Mouse (Mus musculus) monocyte, adult 2 months (primary cell): ENCODE results near the gene Nudt8.
A peak's percentile ranks its signal among the peaks of the same experiment; 100 is the strongest.
"Not testable (repeated sequence)": the region's sequence is repeated elsewhere in the genome, so short reads cannot be mapped to it uniquely, and the experiment has no call there.

Experiments
- DNase-seq, 2 experiments: peaks; one replicate each; pipeline ENCODE4 v3.0.0; 2022; ENCODE audit warnings: low spot score in 2 of 2, low read depth in 1 of 2

The Nudt8 gene

GRCm38 (mm10) chr19:4013066-4013465, 12.7 kb downstream of the Nudt8 start:
- DNase-seq, result no peak

DNA sequence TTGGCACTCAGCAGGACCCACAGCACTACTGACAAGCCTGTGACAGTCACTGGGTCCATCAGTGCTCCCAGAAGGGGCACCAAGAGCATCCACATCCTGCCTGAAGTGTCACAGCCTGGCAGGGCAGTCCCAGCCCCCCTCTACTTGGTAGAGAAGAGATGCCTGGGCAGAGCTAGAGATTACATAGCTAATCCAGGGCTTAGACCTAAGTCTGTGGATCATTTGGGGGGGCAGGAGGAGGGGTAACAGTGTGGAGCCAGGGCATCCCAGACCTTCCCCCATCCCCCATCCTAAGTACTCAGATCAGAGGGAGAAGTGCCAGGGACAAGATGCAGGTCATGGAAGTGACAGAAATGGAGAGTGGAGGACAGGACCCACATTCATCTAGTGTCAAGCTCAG, 14.4 kb downstream of the Nudt8 start:
- DNase-seq, result no peak

GRCm38 (mm10) chr19:4015635-4016034, 15.3 kb downstream of the Nudt8 start:
- DNase-seq, result no peak

DNA sequence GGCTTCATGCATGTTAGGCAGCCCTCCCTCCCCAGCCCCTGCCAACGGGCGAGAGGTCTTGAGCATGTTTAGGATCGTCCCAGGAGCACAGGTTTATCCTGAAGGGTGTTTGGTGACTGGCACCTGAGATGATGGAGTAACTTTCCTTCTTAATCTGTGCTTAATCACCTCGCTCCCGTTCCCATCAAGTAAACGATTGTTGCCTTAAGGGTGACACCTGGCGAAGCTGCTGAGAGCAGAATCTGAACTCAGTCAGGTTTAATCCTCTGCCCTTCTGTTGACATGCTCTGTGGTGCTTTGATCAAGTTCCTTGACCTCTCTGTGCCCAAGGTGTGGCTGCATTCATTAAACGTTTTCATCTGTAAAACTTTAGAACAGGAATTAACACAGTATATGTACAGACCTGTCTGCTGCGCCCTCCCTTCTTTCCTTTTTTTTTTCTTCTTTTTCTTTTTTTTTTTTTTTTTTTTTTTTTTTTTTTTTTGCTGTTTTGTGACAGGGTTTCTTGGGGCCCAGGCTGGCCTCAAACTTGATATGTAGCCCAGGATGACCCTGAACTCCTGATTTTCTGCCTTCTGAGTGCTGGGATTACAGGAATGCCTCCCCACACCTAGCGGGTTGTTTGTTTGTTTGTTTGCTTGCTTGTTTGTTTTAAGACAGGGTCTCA, 17.7 kb downstream of the Nudt8 start:
- DNase-seq, result no peak

GRCm38 (mm10) chr19:4018743-4019583, 18.6 kb downstream of the Nudt8 start:
- peak in 1 of 2 experiments; percentile 59 for DNase-seq

DNA sequence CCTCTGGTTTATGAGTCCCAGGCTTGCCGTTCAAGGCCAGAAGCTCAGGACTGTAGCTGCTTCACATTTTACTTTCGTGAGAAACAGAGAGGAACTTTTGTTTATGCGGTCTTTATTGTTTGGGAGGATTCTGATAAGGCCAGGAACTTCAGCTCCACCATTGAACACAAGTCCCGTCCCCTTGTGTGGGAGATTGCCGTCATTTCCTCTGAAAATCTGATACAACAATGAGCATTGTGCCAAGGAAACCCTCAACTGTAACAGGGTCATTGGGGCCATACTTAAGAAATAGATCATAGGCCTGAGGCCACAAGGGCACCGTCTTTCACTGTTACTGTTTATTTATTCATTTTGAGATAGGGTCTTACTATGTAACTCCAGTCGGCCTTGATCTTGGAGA, 22.8 kb downstream of the Nudt8 start:
- no peak for DNase-seq

DNA sequence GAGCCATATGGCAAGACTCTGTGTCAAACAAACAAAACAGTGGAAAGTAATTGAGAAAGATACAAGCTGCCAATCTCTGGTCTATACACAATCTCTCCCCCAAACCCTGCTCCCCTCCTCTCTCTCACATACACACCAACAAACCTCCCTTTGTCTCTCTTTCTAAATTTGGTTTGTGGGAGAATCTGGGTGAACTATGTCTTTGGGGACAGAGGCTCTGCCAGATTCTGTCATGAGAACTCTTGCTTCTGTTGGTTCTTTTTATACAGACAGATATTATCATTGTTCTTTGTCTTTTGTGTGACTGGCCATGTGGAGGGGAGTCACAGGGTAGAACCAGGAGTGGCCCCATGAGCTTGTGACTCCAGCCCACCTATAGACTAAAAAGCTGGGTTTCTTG, 27.2 kb downstream of the Nudt8 start:
- DNase-seq, result no peak

- no peak for DNase-seq
Measured at GRCm38 (mm10) chr19:4032668-4033067, 32.3 kb downstream of the Nudt8 start.

DNA sequence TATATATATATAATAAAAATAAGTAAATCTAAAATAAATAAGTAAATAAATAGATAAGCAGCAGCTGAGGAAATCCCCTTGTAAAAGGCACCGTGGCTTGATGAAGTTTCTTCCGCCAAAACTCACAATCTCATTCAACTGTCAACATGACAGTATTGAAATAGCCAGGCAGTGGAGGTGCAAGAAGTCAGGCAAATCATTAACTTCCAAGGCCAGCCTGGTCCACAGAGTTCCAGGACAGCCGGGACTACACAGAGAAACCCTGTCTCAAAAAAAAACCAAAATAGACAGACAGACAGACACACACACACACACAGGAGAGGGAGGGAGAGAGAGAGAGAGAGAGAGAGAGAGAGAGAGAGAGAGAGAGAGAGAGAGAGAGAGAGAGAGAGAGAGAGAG, 32.9 kb downstream of the Nudt8 start:
- DNase-seq, result no peak

DNA sequence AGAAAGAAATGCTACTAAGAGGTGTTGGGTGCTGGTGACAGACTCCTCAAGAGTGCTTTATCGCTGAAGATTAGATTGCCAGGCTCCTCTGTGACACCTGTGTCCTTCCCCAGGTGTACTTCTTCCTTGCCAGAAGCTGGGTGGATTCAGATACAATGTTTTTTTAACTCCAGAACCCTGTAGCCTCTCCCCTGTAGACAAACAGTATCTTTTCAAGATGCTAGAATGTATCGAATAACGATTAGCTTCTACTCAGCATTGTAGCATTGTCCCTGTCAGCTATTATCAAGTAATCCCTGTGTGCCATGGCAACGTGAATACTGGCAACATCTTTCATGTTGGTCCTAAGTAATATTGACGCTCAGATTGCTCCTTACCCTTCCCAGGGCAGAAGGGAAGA, 33.4 kb downstream of the Nudt8 start:
- DNase-seq, result no peak

- DNase-seq, result no peak
Measured at GRCm38 (mm10) chr19:4036327-4037045, 36.1 kb downstream of the Nudt8 start.

DNA sequence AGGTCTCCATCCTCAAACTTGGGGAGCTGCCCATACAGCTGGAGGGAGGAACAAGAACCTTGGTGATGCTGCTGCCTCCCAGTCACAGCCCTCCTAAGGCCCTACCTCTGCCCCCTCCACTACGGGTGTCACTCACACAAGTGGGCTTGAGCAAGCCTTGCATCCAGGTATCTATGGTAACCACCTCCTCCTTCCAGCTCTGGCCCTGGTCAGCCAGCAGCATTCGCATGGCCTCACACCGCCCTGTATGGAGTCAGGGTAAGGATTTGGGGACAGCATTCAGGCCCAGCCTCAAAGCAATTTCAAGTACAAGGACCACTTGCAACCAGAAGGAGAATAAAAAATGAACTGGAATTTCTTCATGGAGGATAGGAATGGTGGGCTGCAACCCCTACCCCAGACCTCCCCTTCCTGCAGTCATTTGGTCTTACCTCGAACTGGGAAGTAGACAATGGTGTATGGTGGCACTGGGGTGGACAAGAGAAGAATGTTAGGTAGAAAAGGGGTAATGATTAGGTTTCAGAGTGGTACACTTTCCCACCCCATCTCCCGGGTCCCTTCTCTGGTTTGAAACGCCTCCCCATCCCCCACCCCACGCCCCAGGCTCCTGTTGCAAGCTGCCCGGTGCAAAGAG, 36.9 kb downstream of the Nudt8 start:
- DNase-seq, result not testable (repeated sequence)

DNA sequence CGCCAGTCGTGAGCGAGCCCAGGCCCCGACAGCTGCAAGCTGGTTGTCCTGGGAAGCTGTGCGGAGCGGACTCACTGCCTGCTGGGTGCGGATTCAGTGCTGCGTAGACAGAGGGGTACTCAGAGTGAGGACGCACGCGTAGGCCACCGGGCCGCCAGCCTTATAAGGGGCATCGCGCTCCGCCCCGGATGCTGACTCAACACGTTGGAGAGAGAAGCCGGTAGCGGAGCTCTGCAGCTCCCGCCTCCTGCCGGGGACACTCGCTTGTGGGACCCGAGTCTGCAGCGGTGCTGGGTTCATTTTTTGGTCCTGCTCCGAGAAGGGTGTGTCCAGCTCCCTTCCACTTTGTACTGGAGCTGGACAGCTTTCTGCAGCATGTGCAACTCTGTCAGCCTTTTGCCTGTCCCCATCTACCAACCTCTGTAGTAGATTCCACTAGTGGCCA, 37.4 kb downstream of the Nudt8 start, which contains the start of gene Gstp1:
TSS of gene Gstp1 (minus strand) at position 198 of the 445 bp plus-strand sequence.
- peak in 1 of 2 experiments; percentile 52 for DNase-seq

GRCm38 (mm10) chr19:4040941-4041340, 40.6 kb downstream of the Nudt8 start:
- DNase-seq, result not testable (repeated sequence)

- not testable (repeated sequence) for DNase-seq
Measured at GRCm38 (mm10) chr19:4041500-4041899, 41.1 kb downstream of the Nudt8 start.

GRCm38 (mm10) chr19:4042124-4042523, 41.7 kb downstream of the Nudt8 start:
- no peak for DNase-seq

GRCm38 (mm10) chr19:4044109-4044508, 43.7 kb downstream of the Nudt8 start:
- DNase-seq, result not testable (repeated sequence)

DNA sequence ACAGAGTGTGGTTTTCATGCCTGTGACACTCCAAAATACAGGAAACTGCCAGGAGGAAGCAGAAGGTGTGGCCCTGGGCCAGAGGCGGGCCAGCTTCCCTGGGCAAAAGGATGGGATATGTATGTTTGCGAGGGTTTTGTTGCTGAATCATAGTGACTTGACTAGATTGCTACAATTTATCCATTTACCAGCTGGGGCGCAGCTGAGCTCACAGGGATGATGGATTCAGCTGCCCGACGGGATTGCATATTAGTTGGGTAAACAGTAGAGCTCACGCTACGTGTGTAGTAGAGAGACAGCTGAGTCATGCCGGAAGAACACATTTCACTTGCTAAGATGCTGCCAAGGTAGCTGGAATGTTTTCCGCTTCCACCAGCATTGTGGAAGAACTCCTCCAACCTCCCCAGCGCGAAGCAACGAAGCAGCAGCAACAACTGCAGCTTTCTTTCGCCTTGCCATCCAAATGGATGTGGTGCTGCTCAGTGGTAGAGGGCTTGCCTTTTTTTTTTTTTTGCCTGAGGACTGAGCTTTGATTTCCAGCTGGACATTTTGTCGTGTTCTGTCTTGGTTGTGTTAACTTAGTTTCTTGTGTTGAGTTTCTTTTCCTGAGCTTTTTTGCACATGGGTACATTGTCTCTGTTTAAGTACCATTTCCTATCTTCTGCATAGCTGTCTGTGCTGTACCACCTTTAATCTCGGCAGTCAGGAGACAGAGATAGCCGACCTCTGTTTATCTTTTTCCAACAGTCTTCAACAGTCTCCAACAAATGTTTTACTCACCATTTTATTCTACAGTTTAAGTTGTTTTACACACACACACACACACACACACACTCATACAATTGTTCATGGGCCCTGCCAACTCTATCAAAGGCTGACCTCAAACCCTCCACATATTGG, 45.8 kb downstream of the Nudt8 start, which contains the start of gene Gstp2:
TSS of gene Gstp2 (minus strand) at position 58 of the 900 bp plus-strand sequence.
- DNase-seq, result no peak

DNA sequence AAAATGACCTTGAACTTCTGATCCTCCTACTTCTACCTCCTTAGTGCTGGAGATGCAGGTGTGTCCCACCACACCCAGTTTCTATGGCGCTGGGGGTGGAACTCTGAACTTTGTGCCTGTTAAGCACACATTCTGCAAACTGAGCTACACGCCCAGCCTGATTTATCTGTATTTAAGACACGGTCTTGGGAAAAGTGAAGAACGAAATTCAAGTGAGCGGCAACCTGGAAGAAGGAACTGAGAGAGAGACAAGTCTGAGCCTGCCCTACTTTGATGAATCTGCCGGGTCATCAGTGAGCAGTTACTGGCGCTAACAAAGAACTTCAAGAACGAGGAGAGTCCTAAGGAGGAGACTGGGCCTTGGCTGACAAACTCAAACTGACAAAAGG, 46.5 kb downstream of the Nudt8 start:
- no peak for DNase-seq

- DNase-seq, result peak in 1 of 2 experiments; percentile 70
Measured at GRCm38 (mm10) chr19:4047859-4048258, 47.5 kb downstream of the Nudt8 start.
